Mouse (Mus musculus) myocyte (in vitro differentiated cells): ENCODE data around the gene Olfr718-ps1.

Source experiments
- POLR2A ChIP-seq: IDR thresholded peaks from one replicate; pipeline ENCODE4 v1.6.1; 2011; ENCODE audit warnings: low read depth, mild to moderate bottlenecking, control low read depth, moderate library complexity; ENCODE audit not compliant: insufficient read length
- TCF12 ChIP-seq: IDR thresholded peaks from one replicate; pipeline ENCODE4 v1.6.1; 2011; ENCODE audit warnings: mild to moderate bottlenecking, control low read depth; ENCODE audit not compliant: poor library complexity, insufficient read depth, severe bottlenecking

DNA sequence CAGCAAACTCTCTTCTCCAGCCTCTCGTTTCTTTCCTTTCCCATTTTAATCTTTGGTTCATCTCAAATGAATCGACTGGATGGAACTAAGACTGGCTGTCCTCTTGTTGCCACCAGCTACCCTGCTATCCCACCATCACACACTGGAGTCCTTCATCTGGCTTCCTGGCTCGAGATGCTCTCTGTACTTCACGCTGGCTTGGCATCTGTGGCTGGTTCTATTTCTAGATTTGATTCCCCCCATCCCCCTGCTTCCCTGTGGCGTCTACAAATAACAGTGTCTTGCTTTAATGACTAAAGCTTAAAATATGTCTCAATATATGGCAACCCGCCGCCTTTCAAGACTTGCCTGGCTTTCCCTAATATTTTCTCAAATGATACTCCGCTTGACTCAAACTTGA lies 19.5 kb downstream of the Olfr718-ps1 start:
- TF ChIP-seq POLR2A (no peak), TCF12 (no peak)
